Mouse (Mus musculus): ENCODE data around the gene A530064D06Rik.
A peak's percentile ranks its signal among the peaks of the same experiment; 100 is the strongest.

- TF ChIP-seq POLR2A (IDR thresholded peaks at IDR 0.05; ENCODE audit: control insufficient read depth, low read depth, low read length) (no peak), CTCF (IDR thresholded peaks at IDR 0.05; ENCODE audit: control insufficient read depth, insufficient read depth, insufficient replicate concordance, low read depth, low read length) (peak; percentile 64; the same call in 1 of the 2 replicates)
Observed at GRCm38 (mm10) chr17:48110547-48111287, 56.4 kb downstream of the A530064D06Rik start.
